Mouse (Mus musculus) liver, adult 2 months (tissue): ENCODE data around the gene 1700028J19Rik. TPM values are rescaled to one million over a fixed set of nuclear protein-coding genes. Genes with fewer than 3 reads are reported as not detected.

ENCODE experiments used
- DNase-seq: peaks from one replicate; pipeline ENCODE4 v3.0.0-alpha.2; 2011; ENCODE audit warnings: low read depth, low spot score; ENCODE audit errors: extremely low read depth
- H3K27ac ChIP-seq: fragments of 200-500 bp; replicated peaks from 2 replicates; pipeline ENCODE4 v1.5.1; 2012; ENCODE audit warnings: low read depth, mild to moderate bottlenecking, control low read depth, inconsistent platforms, low read length; ENCODE audit not compliant: insufficient read depth
- H3K27me3 ChIP-seq: fragments of 200-500 bp; 2 replicates; pipeline ENCODE4 v1.6.1; 2012; ENCODE audit warnings: mild to moderate bottlenecking, moderate library complexity, low read length, inconsistent platforms; ENCODE audit not compliant: control insufficient read depth, insufficient read depth
- H3K36me3 ChIP-seq: fragments of 200-500 bp; 2 replicates; pipeline ENCODE4 v1.6.1; 2012; ENCODE audit warnings: low read length, inconsistent platforms; ENCODE audit not compliant: control insufficient read depth, insufficient read depth
- H3K4me1 ChIP-seq: fragments of 200-500 bp; 2 replicates; pipeline ENCODE4 v1.6.1; 2011; ENCODE audit warnings: low read length; ENCODE audit not compliant: control insufficient read depth, insufficient read depth
- H3K4me3 ChIP-seq: fragments of 200-500 bp; 2 replicates; pipeline ENCODE4 v1.5.1; 2011; ENCODE audit warnings: low read depth, mild to moderate bottlenecking, control low read depth, low read length, moderate library complexity; ENCODE audit not compliant: insufficient read depth
- H3K79me2 ChIP-seq: fragments of 200-500 bp; 2 replicates; pipeline ENCODE4 v1.6.1; 2012; ENCODE audit warnings: inconsistent platforms, mild to moderate bottlenecking, low read length, moderate library complexity; ENCODE audit not compliant: control insufficient read depth, insufficient read depth
- H3K9ac ChIP-seq: fragments of 200-500 bp; 2 replicates; pipeline ENCODE4 v1.6.1; 2012; ENCODE audit warnings: low read depth, mild to moderate bottlenecking, control low read depth, inconsistent platforms, low read length
- CTCF ChIP-seq: fragments of 200-500 bp; IDR thresholded peaks from 2 replicates; pipeline ENCODE4 v1.5.1; 2011; ENCODE audit warnings: low read depth, low read length, control low read depth
- POLR2A ChIP-seq: fragments of 200-500 bp; IDR thresholded peaks from 2 replicates; pipeline ENCODE4 v1.6.1; 2011; ENCODE audit warnings: low read length, control low read depth; ENCODE audit not compliant: insufficient read depth; ENCODE audit errors: extremely low read depth
- WGBS: fragments of 180-500 bp; shearing (Covaris S2); methylation state at CpG from one replicate; pipeline ENCODE4 v1.1.7; 2018; 5-methylcytosine and 5-hydroxymethylcytosine counted together
- polyA plus RNA-seq: library from polyadenylated mRNA; depleted of rRNA; stranded (reverse); fragments of >200 nt; gene quantifications from 2 replicates; pipeline ENCODE4 v1.2.3, GENCODE M21; 2012
- total RNA-seq: library from RNA; depleted of rRNA; stranded (reverse); fragments of >200 nt; gene quantifications from 2 replicates; pipeline ENCODE4 v1.2.3, GENCODE M21; 2014

The 1700028J19Rik gene
- total and polyA plus RNA-seq, 2 experiments: 0.18 to 1.4 TPM

GRCm38 (mm10) chr7:44246984-44247470 lies 532 bp upstream of the 1700028J19Rik start:
- peak overlapping the region; percentile 98 for H3K4me3 ChIP-seq
- peaks cover 6% of the 10 kb centered on the region for H3K36me3 ChIP-seq
- WGBS: under 1% methylated on average over 23 of the region's 23 CpGs
- no peaks in the 10 kb centered on the region for H3K27me3 ChIP-seq
- H3K27ac ChIP-seq: peak overlapping the region; percentile 33
- peak overlapping the region; percentile 76 for H3K9ac ChIP-seq
- H3K4me1 ChIP-seq: peaks cover 5% of the 10 kb centered on the region
- TF ChIP-seq POLR2A: no peak
- no peak for TF ChIP-seq CTCF
- H3K79me2 ChIP-seq: no peaks in the 10 kb centered on the region
- peak; percentile 17 for DNase-seq

- DNase-seq: no peak
- Histone ChIP-seq H3K36me3 (peaks cover 4% of the 10 kb centered on the region), H3K4me3 (no peak overlapping the region), H3K4me1 (peaks cover 8% of the 10 kb centered on the region), H3K27me3 (no peaks in the 10 kb centered on the region), H3K27ac (no peak overlapping the region), H3K79me2 (no peaks in the 10 kb centered on the region), H3K9ac (no peak overlapping the region)
- 61% methylated on average over 1 of the region's 1 CpGs for WGBS
- TF ChIP-seq CTCF: no peak
- no peak for TF ChIP-seq POLR2A
Observed at GRCm38 (mm10) chr7:44244080-44244479, 2.4 kb downstream of the 1700028J19Rik start.

GRCm38 (mm10) chr7:44241163-44241562 lies 5.3 kb downstream of the 1700028J19Rik start:
- WGBS: 75% methylated on average over 2 of the region's 2 CpGs
- TF ChIP-seq CTCF (peak; percentile 26; the same call in 1 of the 2 replicates), POLR2A (no peak)
- no peak overlapping the region for H3K4me3 ChIP-seq

GRCm38 (mm10) chr7:44240712-44241111 lies 5.8 kb downstream of the 1700028J19Rik start:
- no peaks in the 10 kb centered on the region for H3K79me2 ChIP-seq
- H3K27me3 ChIP-seq: no peaks in the 10 kb centered on the region
- H3K36me3 ChIP-seq: no peaks in the 10 kb centered on the region
- 18% methylated on average over 1 of the region's 1 CpGs for WGBS
- H3K9ac ChIP-seq: no peak overlapping the region
- no peak overlapping the region for H3K27ac ChIP-seq
- no peak overlapping the region for H3K4me3 ChIP-seq
- DNase-seq: peak; percentile 77
- H3K4me1 ChIP-seq: peaks cover 7% of the 10 kb centered on the region
- no peak for TF ChIP-seq CTCF
- TF ChIP-seq POLR2A: no peak

More at GRCm38 (mm10) chr7:44241163-44241562, 5.3 kb downstream of the 1700028J19Rik start:
- Histone ChIP-seq H3K36me3 (no peaks in the 10 kb centered on the region), H3K4me1 (peaks cover 7% of the 10 kb centered on the region), H3K27ac (no peak overlapping the region), H3K9ac (no peak overlapping the region), H3K79me2 (no peaks in the 10 kb centered on the region), H3K27me3 (no peaks in the 10 kb centered on the region)
- no peak for DNase-seq

GRCm38 (mm10) chr7:44239913-44240312 lies 6.6 kb downstream of the 1700028J19Rik start:
- no peak for DNase-seq
- 67% methylated on average over 2 of the region's 2 CpGs for WGBS
- H3K79me2 ChIP-seq: no peaks in the 10 kb centered on the region
- no peak for TF ChIP-seq POLR2A
- no peak for TF ChIP-seq CTCF
- no peaks in the 10 kb centered on the region for H3K27me3 ChIP-seq
- H3K36me3 ChIP-seq: no peaks in the 10 kb centered on the region
- H3K4me1 ChIP-seq: peaks cover 4% of the 10 kb centered on the region; the same call in 1 of the 2 replicates
- no peak overlapping the region for H3K9ac ChIP-seq
- H3K27ac ChIP-seq: no peak overlapping the region
- no peak overlapping the region for H3K4me3 ChIP-seq

- 58% methylated on average over 3 of the region's 3 CpGs for WGBS
Observed at GRCm38 (mm10) chr7:44235909-44236308, 10.6 kb downstream of the 1700028J19Rik start, which contains the start of gene Gm36864. Gene Gm36864, plus strand, starts transcription at chr7:44236177.

More at GRCm38 (mm10) chr7:44235909-44236308, 10.6 kb downstream of the 1700028J19Rik start, which contains the start of gene Gm36864:
- TF ChIP-seq POLR2A (no peak), CTCF (no peak)
- no peak for DNase-seq
- H3K79me2 ChIP-seq: no peaks in the 10 kb centered on the region
- H3K27ac ChIP-seq: no peak within 1 kb of the TSS
- H3K27me3 ChIP-seq: no peaks in the 10 kb centered on the region
- no peaks in the 10 kb centered on the region for H3K36me3 ChIP-seq
- H3K4me1 ChIP-seq: peaks cover 1% of the 10 kb centered on the region; the same call in 1 of the 2 replicates
- H3K4me3 ChIP-seq: no peak within 1 kb of the TSS
- H3K9ac ChIP-seq: no peak within 1 kb of the TSS
